Mouse (Mus musculus) hindlimb bud, embryonic 11.5 days (tissue): ENCODE measurements around the gene Acads.
"Not testable (repeated sequence)": the region's sequence is repeated elsewhere in the genome, so short reads cannot be mapped to it uniquely, and the experiment has no call there.

Experiments
- DNase-seq: peaks from one replicate; pipeline ENCODE4 v3.0.0-alpha.2; 2012; ENCODE audit warnings: low read depth, low spot score; ENCODE audit errors: extremely low spot score

Gene Acads

GRCm38 (mm10) chr5:115149675-115150459 lies 30.7 kb upstream of the Acads start:
- no peak for DNase-seq

DNA sequence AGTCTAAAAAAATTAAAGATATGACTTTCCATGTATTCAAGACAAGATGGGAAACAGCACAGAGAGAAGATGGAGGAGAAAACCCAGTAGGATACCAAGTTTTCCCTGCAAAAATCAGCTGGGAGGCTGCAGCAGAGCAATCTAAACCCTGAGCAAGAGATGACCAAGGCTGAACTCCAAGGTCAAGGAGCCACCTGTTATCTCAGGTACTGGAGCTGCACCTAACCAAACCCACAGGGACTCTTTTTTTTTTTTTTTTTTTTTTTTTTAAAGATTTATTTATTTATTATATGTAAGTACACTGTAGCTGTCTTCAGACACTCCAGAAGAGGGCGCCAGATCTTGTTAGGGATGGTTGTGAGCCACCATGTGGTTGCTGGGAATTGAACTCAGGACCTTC lies 29.7 kb upstream of the Acads start:
- DNase-seq, result not testable (repeated sequence)

DNA sequence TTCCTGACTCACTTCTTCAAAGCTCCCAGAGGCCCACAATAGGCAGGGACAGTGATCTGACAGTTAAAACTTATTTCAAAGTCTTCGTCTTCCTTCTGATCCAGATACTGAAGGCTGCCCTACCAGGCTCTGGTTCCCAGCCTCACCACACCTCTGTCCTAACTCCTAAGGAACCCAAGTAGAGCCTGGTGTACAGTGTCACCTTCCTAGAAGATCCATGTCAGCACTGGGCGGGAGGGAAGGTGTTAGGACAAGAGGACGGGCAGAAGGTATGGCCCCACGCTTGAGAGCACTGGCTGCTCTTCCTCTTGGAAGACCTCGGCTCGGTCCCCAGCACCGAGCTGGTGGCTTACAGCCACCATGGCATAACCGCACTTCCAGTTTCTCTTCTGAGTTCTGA lies 29.2 kb upstream of the Acads start:
- DNase-seq, result no peak

GRCm38 (mm10) chr5:115147388-115147787 lies 28.2 kb upstream of the Acads start:
- DNase-seq, result no peak

DNA sequence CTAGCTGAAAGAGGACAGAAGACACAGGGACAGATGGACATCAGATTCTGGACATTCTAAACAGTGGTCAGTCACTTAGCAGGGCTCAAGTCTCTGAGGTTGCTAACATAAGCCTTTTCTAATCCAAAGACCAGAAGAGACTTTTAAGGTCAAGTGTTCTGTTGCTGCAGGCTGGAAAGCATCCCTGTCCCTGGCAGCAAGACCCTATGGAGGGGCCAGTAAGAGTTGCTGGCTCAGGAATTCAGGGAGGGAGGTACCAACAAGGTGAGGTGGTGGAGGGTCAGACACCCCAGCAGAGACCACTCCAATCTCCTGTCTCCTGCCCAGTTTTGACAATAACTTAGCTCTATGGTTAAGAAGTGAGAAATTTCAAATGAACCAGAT lies 27.6 kb upstream of the Acads start:
- DNase-seq, result no peak

GRCm38 (mm10) chr5:115145976-115146746 lies 27.0 kb upstream of the Acads start:
- no peak for DNase-seq

GRCm38 (mm10) chr5:115145253-115145968 lies 26.3 kb upstream of the Acads start:
- no peak for DNase-seq

GRCm38 (mm10) chr5:115144471-115144870 lies 25.3 kb upstream of the Acads start:
- no peak for DNase-seq

DNA sequence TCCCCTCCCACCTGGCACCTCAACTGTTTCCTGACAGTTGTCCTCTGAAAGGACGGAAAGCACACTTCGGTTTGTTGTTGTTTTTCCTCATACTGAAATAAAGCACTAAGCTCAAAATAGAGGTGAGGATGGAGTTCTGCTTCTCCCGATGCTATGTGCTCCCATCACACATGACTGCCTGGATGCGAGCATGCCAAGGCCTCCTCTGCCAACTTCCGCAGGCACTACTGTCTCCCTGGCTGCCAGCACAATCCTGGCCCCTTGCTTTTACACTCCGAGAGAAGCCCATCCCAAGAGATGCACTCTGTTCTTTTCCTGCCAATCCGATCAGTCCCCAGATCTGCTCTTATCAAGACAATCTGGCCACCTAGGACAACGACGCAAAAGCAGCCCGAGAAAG lies 24.4 kb upstream of the Acads start:
- DNase-seq, result no peak

GRCm38 (mm10) chr5:115142166-115142697 lies 23.1 kb upstream of the Acads start:
- no peak for DNase-seq

DNA sequence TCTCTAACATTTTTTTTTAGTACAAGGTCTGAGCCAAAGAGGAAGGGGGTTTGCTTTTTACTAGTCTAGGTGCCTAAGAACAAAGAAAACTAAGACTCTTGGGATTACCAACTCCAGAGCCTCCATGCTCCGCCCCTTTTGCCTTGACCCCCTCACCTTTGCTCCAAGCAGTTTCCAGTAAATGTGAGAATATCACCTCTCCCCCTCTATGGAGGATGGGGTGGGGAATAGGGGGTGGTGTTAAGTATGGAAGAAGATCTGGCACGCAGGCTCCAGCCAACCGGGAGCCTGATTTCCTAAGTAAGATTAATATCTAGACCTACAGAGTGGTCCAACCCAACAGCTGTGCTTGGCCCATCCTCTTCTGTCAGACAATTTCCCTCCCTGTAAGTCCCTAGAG lies 21.6 kb upstream of the Acads start:
- DNase-seq, result no peak

DNA sequence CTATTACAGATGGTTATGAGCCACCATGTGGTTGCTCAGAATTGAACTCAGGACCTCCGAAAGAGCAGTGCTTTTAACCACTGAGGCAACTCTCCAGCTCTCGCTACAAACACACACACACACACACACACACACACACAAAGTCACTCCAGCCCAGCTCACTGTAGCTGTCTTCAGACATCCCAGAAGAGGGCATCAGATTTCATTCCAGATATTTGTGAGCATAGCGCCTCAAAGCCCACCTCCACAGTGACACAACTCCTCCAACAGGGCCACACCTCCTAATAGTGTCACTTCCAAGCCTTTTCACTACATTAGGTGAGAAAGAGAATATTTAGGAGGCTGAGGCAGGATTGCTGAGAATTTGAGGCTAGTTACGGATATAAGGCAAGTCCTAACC lies 20.0 kb upstream of the Acads start:
- DNase-seq, result no peak

DNA sequence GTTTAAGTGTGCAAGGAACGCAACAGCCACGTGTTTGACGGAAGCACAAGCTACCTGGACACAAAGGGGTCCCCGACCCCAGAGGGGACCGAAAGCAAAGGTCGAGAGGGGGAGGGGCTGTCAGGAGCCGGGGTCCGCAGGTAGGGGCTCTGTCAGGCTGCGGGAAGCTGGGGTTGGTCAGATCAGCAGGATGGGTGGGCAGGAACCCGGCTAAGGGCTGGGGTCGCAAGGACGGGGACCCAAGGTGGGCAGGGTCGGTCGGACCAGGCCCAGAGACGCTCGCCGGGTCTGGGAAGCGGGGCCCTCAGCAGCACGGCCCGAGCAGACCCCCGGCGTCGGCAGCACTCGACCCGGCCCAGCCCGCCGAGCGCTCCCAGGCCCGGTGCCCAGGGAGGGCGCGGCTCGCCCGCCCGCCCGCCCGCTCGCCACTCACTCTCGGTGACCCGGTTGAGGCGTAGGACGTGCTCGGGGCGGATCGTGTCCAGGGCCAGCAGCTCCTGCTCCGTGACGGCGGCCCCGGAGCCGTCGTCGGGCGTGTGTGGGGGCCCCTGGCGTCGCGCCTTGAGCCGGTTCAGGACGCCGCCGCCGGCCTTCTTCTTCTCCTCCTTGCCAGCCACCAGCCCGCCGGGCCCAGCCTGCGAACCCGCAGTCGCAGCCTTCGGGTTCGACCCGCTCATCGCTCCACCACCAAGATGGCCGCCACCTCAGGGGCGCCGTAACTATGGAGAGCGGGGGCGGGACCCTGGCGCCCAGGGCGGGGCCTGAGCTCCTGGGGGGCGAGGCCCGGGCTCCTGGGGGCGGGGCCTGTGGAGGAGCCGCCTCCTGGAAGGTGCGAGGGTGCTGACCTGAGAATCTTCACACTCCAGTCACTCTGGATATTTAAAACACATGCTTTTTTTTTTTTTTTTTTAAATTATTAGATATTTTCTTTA lies 15.4 kb upstream of the Acads start, which contains the start of gene Unc119b:
Gene Unc119b (minus strand): TSS at position 742 of the 932 bp plus-strand sequence.
- DNase-seq, result no peak

DNA sequence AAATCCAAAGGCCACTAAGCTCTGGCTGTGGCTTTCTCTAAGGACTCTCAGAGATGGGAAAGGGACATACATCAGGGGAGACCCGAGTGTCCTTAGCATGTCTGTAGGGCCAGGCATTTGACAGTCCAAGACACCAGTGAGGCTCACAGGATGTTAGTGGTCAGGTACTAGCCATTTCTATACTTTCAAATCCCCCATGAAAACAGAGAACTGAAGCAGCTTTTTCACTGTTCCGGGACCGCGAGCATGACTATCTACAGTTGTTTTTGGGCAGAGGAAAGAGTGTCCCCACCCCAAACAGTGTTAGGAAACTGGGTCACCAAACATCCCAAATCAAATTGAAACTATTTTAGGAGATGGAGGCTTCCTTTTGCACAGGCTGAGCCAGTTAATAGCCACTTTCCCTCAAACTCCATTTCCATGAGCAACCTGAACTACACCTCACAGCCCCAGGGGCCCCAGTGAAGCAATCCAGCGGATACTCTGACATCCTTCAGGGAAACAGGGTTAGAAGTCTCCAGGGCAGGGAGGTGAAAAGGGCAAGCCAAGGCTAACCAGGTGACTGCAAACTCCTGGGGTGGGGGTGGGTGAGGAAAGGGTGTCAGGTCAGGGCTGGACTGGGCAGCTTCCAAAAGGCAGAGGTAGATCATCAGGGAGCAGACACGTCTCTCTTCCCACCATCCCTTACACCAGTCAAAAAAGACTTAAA lies 14.4 kb upstream of the Acads start:
- no peak for DNase-seq

GRCm38 (mm10) chr5:115132465-115132864 lies 13.3 kb upstream of the Acads start:
- no peak for DNase-seq

DNA sequence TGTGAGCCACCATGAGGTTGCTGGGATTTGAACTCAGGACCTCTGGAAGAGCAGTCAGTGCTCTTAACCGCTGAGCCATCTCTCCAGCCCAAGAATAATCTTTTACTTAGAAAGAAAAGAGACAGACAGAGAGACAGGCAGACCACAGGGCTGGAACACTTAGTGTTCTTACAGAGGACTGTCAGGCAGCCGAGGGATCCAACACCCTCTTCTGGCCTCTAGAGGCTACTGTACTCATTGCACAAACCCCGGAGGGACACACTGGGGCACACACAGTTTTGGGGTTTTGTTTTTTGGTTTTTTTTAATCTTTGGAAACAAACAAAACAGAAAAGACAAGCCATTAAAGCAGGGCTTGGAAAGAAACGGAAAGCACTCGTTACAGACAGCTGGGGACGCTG lies 10.2 kb upstream of the Acads start:
- DNase-seq, result no peak

- no peak for DNase-seq
Measured at GRCm38 (mm10) chr5:115127421-115128179, 8.5 kb upstream of the Acads start.

GRCm38 (mm10) chr5:115126578-115127312 lies 7.6 kb upstream of the Acads start:
- no peak for DNase-seq
